Mouse (Mus musculus) adrenal gland, postnatal 25 days (tissue): Measurements from ENCODE around the gene Olfr477. TPM values are rescaled to one million over a fixed set of nuclear protein-coding genes. Genes with fewer than 3 reads are reported as not detected.
"Not testable (repeated sequence)": the region's sequence is repeated elsewhere in the genome, so short reads cannot be mapped to it uniquely, and the experiment has no call there.

Source experiments
- DNase-seq: peaks from one replicate; pipeline ENCODE4 v3.0.0; 2021; ENCODE audit warnings: mixed read lengths
- long read RNA-seq: library from polyadenylated mRNA; stranded (forward); transcript quantifications from one replicate; pipeline ENCODE4 v2.0.0, GENCODE M21; 2021
- total RNA-seq: library from RNA; stranded (reverse); gene quantifications from 2 replicates; pipeline ENCODE4 v1.2.3, GENCODE M21; 2021

Olfr477 gene
- not detected in 2 replicates for total RNA-seq
- long read RNA-seq, result 0 reads

- no peak for DNase-seq
Observed at GRCm38 (mm10) chr7:107986393-107986792, at the start of gene Olfr477. Olfr477 (plus strand) TSS chr7:107986693.

- DNase-seq, result not testable (repeated sequence)
Observed at GRCm38 (mm10) chr7:107952539-107952938, 34.0 kb upstream of the Olfr477 start.

GRCm38 (mm10) chr7:107954343-107954742, 32.1 kb upstream of the Olfr477 start, which contains the start of gene Olfr474:
Olfr474 (plus strand) TSS chr7:107954643.
- no peak for DNase-seq

GRCm38 (mm10) chr7:107964503-107964902, 22.0 kb upstream of the Olfr477 start, which contains the start of gene Olfr476:
Olfr476 (plus strand) TSS chr7:107964803.
- no peak for DNase-seq

- DNase-seq, result not testable (repeated sequence)
Observed at GRCm38 (mm10) chr7:108014256-108014655, 27.8 kb downstream of the Olfr477 start.

- no peak for DNase-seq
Observed at GRCm38 (mm10) chr7:108033889-108034288, 47.4 kb downstream of the Olfr477 start, which contains the start of gene Olfr478. Olfr478 (minus strand) TSS chr7:108033989.

Other genes starting within 250 kb of the Olfr477 start
- not detected in 2 replicates for gene Cyb5r2, start 228.7 kb upstream of the Olfr477 start, total RNA-seq
- gene Ovch2, start 185.5 kb upstream of the Olfr477 start, total RNA-seq, result not detected in 2 replicates
- gene Olfr467, start 174.4 kb upstream of the Olfr477 start, total RNA-seq, result not detected in 2 replicates
- not detected in 2 replicates for gene Olfr469, start 161.2 kb upstream of the Olfr477 start, total RNA-seq
- gene Olfr470, start 139.2 kb upstream of the Olfr477 start, total RNA-seq, result not detected in 2 replicates
- gene Olfr472, start 88.8 kb upstream of the Olfr477 start, total RNA-seq, result not detected in 2 replicates
- not detected in 2 replicates for gene Olfr473, start 56.2 kb upstream of the Olfr477 start, total RNA-seq
- gene Olfr474, start 32.0 kb upstream of the Olfr477 start, total RNA-seq, result not detected in 2 replicates
- not detected in 2 replicates for gene Olfr476, start 21.9 kb upstream of the Olfr477 start, total RNA-seq
- gene Olfr478, start 47.3 kb downstream of the Olfr477 start, total RNA-seq, result not detected in 2 replicates
- not detected in 2 replicates for gene Olfr479, start 64.0 kb downstream of the Olfr477 start, total RNA-seq
- not detected in 2 replicates for gene Olfr480, start 80.7 kb downstream of the Olfr477 start, total RNA-seq
- not detected in 2 replicates for gene Olfr481, start 93.2 kb downstream of the Olfr477 start, total RNA-seq
- 2.1 and 2.7 TPM in 2 replicates for gene Olfr482, start 110.9 kb downstream of the Olfr477 start, total RNA-seq
- not detected in 2 replicates for gene Olfr483, start 114.2 kb downstream of the Olfr477 start, total RNA-seq
- gene Olfr484, start 140.8 kb downstream of the Olfr477 start, total RNA-seq, result not detected in 2 replicates
- not detected in 2 replicates for gene Olfr485, start 173.2 kb downstream of the Olfr477 start, total RNA-seq
- not detected in 2 replicates for gene Olfr486, start 186.0 kb downstream of the Olfr477 start, total RNA-seq
- not detected in 2 replicates for gene Olfr487, start 227.9 kb downstream of the Olfr477 start, total RNA-seq